Mouse (Mus musculus) kidney, postnatal 25 days (tissue): ENCODE results near the gene H2-M10.6.
A peak's percentile ranks its signal among the peaks of the same experiment; 100 is the strongest.
"Not testable (repeated sequence)": the region's sequence is repeated elsewhere in the genome, so short reads cannot be mapped to it uniquely, and the experiment has no call there.

Source experiments
- DNase-seq, 2 experiments: peaks; one replicate each; pipeline ENCODE4 v3.0.0; 2021; ENCODE audit warnings: mixed read lengths in 2 of 2

The H2-M10.6 gene

DNA sequence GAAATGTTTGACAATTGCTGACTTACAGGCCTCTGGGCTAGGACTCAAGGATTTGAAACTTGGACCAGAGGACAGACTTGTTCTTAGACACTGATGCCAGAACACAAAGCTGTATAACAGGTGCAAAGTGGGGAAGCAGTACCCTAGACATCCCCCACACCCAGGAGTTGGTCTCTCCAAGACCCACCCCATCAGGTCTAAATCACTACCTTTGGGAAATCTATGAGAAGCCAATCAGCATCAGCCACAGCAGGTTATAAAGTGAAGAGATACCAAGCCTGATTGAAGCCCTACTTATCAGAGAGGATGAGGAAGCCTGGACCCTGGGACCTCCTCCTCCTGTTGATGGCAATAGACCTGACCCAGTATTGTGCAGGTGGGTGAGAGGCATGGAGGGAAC lies at the start of gene H2-M10.6:
TSS of gene H2-M10.6 (plus strand) at position 301 of the 400 bp plus-strand sequence.
- DNase-seq, result no peak

DNA sequence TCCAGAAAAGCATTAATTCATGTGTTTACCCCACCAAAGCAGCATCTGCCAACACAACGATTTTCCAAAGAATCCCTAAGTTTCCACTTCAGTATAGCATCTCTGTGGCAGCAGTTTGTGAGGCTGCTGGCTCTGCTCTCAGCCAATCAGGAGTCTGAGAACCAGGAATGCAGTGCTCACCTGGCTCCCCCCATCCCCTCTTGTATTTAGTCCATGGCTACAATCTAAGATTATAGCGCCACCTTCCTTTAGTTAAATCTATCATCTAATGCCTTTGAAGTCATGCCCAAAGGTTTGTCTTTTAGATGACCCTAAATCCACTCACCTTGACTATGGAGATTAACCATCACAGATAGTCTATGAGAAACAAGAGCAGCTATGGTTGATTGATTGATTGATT lies 48.2 kb upstream of the H2-M10.6 start:
- DNase-seq, result no peak

DNA sequence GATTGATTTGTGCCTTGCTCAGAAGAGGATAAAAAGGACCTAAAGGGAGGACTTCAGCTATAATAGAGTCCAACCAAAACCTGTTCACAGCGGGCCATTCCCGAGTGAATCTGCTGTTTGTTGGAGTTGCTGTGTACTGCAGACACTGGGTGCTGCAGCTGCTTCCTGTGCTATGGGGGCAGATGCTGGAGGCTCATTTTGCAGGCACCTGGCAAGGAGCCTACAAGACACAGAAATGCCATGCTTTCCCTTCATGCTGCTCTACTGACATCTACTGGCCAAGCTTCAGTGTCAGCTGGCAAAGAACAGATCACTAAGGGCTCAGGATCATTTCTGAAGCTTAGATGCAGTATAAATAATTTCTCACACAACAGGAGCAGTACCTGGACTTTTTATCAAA lies 47.7 kb upstream of the H2-M10.6 start:
- peak in 1 of 2 experiments; percentile 27 for DNase-seq

DNA sequence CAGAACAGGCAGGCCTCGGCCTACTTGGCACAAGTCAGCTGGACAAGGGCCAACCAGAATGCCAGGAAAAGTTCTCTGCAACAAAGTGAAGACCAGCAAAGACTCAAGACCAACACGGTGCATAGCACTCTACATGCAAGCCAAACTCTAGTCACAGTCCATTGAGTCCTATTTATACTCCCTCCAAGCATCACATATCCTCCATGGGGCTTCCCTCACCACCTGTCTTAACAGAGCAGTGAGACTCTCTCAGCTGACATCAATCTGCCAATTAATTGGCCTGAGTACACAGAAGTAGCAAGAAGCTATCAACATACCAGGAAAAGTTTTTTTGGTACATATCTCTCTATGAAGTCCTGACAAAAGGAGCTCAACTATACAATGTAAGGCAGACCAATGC lies 46.6 kb upstream of the H2-M10.6 start:
- DNase-seq, result peak in 1 of 2 experiments; percentile 22

DNA sequence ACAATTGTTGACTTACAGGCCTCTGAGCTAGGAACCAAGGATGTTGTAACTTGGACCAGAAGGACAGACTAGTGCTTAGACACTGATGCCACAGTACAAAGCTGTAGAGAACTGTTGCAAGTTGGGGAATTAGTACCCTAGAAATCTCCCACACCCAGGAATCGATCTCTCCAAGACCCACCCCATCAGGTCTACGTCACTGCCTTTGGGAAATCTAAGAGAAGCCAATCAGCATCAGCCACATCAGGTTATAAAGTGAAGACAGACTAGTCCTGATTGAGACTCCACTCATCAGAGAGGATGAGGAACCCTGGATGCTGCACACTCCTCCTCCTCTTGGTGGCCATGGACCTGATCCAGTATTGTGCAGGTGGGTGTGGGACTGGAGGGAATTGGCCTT lies 39.4 kb upstream of the H2-M10.6 start, which contains the start of gene H2-M10.5:
TSS of gene H2-M10.5 (plus strand) at position 301 of the 400 bp plus-strand sequence.
- DNase-seq, result not testable (repeated sequence)

DNA sequence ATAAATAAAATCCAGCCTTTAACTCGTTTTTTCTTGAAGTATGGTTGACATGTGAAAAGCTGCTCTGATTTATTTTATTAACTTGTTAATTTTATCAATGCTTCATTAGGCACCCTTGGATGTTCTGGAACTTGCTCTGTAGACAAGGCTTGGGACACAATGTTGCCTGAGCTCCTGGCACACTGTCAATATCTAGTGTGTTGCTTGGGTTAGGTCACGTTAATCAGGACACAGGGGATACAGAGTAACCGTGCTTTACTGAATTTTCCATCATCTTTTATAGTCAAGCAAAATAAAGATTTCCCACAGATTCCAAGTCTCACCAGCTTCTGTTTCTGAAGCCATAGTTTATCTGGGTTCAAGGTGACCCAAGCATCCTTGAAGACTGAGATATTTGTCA lies 30.4 kb upstream of the H2-M10.6 start:
- DNase-seq, result no peak

DNA sequence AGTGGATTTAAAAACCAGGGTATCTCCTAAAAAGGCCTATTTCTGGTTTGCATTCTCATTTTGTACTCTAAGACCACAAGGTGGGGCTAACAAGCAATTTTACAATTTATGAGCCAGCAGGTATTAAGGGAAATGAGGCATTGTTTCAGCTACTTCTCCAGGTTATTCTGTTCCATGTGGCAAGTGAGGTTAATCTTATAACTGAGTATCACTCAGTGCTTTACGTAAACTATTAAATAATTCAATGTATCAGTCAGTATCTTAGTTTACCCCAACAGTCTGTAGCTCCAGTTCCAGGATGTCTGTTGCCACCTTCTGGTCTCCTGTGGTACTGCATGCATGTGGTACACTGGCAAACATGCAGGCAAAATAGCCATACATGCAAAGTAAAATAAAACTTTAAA lies 25.5 kb upstream of the H2-M10.6 start:
- peak in 1 of 2 experiments; percentile 40 for DNase-seq

DNA sequence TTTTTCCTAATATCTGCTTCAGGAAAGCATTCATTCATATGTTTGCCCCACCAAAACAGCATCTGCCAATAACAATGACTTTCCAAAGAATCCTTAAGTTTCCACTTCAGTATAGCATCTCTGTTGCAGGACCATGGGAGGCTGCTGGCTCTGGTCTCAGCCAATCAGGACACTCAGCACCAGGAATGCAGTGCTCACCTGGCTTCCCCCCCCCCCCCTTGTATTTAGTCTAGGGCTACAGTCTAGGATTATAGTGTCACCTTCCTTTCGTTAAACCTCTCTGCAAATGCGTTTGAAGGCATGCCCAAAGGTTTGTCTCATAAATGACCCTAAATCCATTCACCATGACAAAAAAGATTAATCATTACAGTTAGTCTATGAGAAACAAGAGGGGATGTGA lies 23.6 kb upstream of the H2-M10.6 start:
- no peak for DNase-seq

DNA sequence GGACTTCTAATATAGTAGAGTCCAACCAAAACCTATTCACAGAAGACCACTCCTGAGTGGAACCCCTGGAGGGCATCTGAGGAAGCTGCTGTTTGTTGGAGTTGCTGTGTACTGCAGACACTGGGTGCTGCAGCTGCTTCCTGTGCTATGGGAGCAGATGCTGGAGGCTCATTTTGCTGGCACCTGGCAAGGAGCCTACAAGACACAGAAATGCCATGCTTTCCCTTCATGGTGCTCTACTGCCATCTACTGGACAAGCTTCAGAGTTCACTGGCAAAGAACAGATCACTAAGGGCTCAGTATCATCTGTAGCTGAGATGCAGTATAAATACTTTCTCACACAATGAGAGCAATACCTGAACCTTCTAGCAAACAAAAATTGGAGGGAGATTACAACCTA lies 23.2 kb upstream of the H2-M10.6 start:
- peak; percentile 75 to 81 for DNase-seq

DNA sequence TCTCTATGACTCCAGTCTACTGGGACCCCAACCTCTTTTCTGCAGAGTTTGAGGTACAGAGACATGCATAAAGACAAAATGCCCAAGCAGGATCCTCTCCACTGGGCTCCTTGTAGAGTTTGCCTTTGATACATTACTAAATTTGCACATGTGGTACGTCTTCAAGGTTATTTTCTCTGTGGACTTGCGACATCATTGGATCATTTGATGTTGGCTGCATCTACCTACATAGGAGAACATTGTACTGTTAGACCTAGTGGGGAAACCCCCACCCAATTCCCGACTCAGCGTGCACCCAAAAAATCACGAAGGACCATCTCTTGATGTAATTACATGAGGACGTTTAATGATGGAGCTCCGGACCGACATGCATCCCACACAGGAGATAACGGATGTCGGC lies 12.5 kb upstream of the H2-M10.6 start:
- no peak for DNase-seq

DNA sequence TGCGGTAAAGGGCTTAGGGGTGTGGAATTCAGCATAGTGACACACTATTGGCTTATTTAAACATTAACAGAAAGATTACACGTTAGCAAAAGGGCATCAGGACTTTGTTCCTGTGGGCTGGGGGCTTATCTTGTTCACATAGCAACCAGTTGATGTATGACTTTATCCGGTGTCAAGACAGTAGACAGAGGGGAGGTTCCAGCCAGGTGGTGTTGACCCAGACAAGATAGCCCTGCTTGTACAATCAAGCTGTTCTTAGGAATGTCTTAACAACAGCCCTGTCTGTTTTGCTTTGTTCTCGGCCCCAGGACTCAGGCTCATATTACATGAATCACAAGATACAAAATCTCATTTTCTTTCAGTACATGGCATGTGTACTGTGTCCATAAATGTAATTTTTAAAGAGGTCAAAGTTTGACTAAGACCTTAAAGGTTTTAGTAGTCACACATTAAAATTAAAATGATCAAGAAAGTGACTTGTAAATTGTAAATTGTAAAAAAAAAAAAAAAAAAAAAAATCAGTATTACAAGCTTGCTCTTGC lies 12.0 kb upstream of the H2-M10.6 start:
- not testable (repeated sequence) for DNase-seq

DNA sequence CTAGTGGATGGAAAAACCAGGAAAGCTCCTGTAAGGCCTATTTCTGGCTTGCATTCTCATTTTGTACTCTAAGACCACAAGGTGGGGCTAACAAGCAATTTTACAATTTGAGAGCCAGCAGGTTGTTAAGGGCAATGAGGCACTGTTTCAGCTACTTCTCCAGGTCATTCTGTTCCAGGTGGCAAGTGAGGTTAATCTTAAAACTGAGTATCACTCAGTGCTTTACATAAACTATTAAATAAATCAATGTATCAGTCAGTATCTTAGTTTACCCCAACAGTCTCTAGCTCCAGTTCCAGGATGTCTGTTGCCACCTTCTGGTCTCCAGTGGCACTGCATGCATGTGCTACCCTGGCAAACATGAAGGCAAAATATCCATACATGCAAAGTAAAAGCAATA lies 12.0 kb downstream of the H2-M10.6 start:
- DNase-seq, result peak; percentile 64 to 82

DNA sequence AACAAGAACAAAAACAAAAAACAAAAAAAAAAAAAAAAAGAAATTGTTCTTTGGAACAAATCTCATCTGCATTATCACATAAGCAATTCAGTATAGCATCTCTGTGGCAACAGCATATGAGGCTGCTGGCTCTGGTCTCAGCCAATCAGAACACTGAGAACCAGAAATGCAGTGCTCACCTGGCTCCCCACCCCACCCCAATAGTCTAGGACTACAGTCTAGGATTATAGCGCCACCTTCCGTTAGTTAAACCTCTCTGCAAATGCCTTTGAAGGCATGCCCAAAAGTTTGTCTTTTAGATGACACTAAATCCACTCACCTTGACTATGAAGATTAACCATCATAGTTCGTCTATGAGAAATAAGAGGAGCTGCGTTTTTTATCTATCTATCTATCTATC lies 13.6 kb downstream of the H2-M10.6 start:
- no peak for DNase-seq

DNA sequence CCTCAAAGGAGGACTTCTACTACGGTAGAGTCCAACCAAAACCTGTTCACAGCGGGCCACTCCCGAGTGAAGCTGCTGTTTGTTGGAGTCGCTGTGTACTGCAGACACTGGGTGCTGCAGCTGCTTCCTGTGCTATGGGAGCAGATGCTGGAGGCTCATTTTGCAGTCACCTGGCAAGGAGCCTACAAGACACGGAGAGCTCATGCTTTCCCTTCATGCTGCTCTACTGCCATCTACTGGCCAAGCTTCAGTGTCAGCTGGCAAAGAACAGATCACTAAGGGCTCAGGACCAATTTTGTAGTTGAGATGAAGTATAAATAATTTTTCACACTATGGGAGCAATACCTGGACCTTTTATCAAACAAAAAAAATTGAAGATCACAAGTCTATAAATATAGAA lies 14.0 kb downstream of the H2-M10.6 start:
- DNase-seq, result peak; percentile 92 to 96

DNA sequence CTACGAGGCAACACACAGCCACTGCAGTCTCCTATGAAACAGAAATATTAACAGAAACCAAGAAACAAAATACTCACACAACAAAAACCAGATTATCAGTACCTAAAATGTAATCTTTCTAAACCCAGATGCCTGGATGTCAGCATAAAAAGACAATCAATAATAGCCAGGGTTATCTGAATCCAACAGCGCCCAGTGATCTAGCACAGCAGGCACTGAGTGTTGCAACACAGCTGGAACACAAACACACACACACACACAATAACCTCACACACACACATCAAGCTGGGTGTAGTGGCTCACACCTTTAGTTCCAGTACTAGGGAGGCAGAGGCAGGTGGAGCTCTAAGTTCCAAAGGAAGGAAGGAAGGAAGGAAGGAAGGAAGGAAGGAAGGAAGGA lies 16.5 kb downstream of the H2-M10.6 start:
- no peak for DNase-seq

DNA sequence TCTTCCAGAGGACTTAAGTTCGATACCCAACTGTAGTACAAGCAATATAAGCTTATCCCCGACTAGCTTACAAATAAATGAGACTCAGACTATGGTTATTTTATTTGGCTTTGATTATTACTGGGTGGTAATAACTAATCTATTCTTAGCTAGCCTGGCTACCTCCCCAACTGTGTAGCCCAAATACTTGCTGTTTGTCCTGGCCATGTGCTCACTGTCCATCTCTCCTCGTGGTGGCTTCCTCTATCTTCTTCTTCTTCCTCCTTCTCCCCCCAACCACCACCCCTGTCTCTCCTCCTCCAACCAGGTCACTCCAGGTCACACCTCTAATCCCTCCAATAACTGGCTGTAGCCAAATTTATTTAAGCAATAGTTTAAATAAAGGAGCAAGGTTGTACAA lies 18.5 kb downstream of the H2-M10.6 start:
- DNase-seq, result no peak

DNA sequence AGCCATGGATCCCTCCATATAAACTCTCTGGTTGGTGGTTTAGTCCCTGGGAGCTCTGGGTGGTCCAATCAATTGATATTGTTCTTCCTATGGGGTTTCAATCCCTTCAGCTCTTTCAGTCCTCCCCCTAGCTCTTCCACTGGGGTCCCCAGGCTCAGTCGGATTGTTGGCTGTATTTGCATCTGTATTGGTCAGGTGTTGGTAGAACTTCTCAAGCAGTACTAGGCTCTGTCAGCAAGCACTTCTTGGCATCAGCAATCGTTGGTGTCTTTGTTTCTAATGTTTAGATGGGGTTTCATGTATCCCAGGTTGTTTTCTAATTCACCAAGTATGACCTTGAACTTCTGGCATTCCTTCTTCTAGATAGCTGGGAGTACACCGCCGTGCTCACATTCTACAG lies 20.7 kb downstream of the H2-M10.6 start:
- no peak for DNase-seq

DNA sequence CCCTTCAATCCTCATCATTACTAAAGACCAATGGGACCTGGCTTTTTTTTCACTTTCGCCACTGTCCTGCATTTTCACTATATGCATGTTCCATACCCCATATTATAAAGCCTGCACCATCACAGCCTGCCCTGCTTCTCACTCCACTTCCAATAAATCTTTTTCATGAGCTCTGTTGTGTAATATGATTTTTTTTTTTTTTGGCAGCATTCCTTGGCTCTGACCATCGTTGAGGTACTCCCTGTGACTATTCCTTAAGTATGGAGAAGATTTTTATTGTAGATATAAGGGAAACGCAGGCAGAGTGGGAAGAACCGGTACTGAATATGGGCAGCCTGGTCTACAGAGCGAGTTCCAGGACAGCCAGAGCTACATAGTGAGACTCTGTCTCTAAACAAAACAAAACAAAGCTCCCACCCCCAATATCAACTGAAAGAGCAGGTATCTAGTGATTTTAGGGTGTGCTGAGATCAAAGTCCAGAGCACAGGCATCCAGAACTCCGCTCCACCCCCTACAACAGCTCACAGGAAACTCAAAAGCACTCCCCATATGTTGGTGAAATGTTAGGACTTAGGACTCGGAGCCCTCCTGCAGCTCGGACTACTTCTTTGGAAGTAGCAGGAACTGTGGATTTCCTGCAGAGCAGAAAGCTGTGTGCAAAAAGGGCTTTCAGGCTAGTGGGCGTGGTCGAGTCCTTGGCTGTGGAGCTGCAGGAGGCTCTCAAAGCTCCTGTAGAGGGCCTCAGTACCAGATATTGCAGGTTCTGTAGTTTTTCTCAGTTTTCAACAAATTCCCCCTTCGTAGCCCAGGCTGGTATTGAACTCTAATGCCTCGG lies 23.8 kb downstream of the H2-M10.6 start:
- DNase-seq, result peak; percentile 81 to 85

DNA sequence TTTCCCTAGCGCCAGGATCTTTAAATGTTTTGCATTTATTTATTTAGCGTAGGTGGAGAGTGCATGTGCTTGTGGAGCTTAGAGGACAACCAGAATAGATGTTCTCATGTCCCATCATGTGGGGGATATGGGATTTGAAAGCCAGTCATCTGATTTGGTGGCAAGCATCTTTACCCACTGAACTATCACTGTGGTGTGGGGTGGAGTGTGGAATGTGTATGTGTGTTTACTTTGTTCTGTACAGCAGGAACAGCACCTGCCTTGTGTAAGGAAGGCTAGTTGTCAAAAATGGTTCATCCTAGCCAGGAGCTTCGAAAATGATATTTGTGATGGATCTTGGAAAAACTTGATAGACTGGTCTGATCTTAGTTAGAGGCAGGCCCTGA lies 24.4 kb downstream of the H2-M10.6 start:
- no peak for DNase-seq

DNA sequence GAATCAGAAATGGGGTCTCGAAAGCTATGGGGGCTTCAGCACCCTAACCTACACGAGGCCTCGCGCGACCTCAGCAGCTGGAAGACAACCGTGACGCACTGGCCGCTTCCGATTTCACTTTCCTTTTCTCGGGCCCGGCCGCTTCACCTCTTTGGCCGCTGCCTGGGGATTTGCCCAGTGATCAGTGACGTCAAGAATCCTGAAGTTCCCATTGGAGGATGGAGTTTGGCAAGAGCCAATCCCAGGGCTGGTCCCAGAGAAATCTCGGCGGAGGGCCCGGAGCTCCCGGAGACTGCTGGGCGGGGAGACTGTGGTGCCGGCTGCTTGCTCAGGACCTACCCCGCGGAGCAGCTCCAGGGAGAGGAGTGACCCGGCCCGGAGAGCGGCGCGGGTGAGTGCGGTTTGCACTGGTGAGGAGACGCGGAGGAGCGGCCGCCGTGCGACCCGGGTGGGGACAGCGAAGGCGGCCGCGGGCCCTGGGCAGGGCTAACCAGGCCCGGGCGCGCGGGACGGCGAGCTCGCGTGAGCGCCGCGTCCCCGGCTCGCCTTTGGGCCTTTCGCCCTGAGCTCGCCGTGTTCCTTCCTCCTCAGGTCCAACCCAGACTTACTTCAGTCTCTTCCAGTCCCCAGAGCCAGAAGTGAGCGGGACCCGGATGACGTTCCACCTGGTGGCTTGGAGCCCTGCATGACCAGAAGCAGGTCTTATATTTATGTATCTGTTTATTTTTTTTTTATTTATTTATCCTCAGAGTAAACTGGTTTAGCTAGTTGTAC lies 25.1 kb downstream of the H2-M10.6 start, which contains the start of gene Trim26:
TSS of gene Trim26 (plus strand) at position 261 of the 774 bp plus-strand sequence.
- DNase-seq, result peak; percentile 98

DNA sequence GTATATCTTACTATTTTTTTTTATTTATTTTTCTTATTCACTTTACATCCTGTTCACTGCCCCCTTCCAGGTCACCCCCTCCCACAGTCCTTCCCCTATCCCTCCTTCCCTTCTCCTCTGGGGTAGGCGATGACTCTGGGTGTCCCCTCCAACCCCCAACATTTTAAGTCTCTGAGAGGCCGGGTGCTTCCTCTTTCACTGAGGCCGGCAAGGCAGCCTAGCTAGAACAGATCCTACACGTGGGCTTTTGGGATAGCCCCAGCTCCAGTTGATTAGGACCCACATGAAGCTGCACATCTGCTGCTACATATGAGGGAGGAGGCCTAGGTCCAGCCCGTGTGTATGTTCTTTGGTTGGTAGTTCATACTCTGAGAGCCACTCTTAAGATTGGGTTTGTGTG lies 27.0 kb downstream of the H2-M10.6 start:
- DNase-seq, result no peak

DNA sequence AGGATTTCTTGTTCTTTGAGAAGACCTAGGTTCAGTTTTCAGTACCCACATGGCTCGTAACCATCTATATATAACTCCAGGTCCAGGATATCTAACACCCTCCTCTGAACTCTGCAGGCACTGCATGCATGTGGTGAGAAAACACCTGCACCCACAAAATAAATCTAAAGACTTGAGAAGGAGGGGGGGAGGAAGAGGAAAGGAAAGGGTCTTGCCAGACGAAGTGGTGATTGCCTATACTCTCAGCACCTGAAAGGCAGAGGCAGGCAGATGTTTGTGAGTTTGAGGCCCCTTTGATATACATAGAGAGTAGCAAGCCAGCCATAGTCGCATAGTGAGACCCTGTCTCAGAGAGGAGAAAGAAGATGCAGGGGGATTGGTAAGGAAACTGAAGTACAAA lies 28.0 kb downstream of the H2-M10.6 start:
- DNase-seq, result no peak

DNA sequence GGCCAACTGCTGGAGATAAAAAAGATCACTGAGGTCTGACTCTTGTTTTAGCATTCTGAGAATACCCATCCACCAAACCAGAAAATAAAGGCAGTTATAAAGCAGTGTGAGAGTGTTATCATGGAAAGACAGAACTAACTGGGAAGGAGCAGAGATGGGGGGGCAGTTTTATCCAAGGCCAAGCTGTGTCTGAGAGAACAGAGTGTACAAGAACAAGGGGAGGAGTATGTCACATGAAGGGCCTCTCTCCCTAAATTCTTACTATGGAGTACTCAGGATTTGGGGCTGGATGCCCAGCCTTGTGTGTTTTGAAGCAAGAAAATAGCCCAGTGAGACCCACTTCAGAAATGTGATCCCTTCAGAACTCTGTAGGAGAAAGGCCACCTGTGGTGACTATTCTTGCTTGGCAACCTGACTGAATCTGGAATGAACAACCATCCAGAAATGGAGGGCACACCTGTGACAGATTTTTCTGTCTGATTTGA lies 29.0 kb downstream of the H2-M10.6 start:
- no peak for DNase-seq
